Mouse (Mus musculus): Measurements from ENCODE around the gene Il25. TPM values are rescaled to one million over a fixed set of nuclear protein-coding genes. Genes with fewer than 3 reads are reported as not detected.

Il25 gene
- total RNA-seq (2015), result not detected in 2 replicates
- total RNA-seq (2017), result not detected in 2 replicates

- ATAC-seq (ENCODE audit: poor library complexity, severe bottlenecking), result no peak
These were observed at the start of gene Il25 for GRCm38 (mm10) chr14:54932645-54933150. TSS of gene Il25 (plus strand) at chr14:54932695.

GRCm38 (mm10) chr14:54883154-54884021, 49.1 kb upstream of the Il25 start, which contains the start of the genes Bcl2l2 and Gm20521:
TSS of gene Bcl2l2 (plus strand) at chr14:54883377.
TSS of gene Gm20521 (plus strand) at chr14:54883441.
- peak; percentile 90 for ATAC-seq (ENCODE audit: poor library complexity, severe bottlenecking)

GRCm38 (mm10) chr14:54884022-54884712, 48.3 kb upstream of the Il25 start:
- ATAC-seq (ENCODE audit: poor library complexity, severe bottlenecking), result no peak

- ATAC-seq (ENCODE audit: poor library complexity, severe bottlenecking), result no peak
These were observed 47.2 kb upstream of the Il25 start for GRCm38 (mm10) chr14:54885309-54885708.

- ATAC-seq (ENCODE audit: poor library complexity, severe bottlenecking), result no peak
These were observed 40.3 kb upstream of the Il25 start, which contains the start of gene Pabpn1 for GRCm38 (mm10) chr14:54892200-54892599. TSS of gene Pabpn1 (plus strand) at chr14:54892500.

- peak; percentile 96 for ATAC-seq (ENCODE audit: poor library complexity, severe bottlenecking)
These were observed 38.8 kb upstream of the Il25 start for GRCm38 (mm10) chr14:54893651-54894181.

GRCm38 (mm10) chr14:54894296-54895151, 38.0 kb upstream of the Il25 start:
- ATAC-seq (ENCODE audit: poor library complexity, severe bottlenecking), result peak; percentile 20; the same call in 1 of the 2 replicates

- ATAC-seq (ENCODE audit: poor library complexity, severe bottlenecking), result no peak
These were observed 35.0 kb upstream of the Il25 start for GRCm38 (mm10) chr14:54897445-54897844.

- peak; percentile 94 for ATAC-seq (ENCODE audit: poor library complexity, severe bottlenecking)
These were observed 32.1 kb upstream of the Il25 start for GRCm38 (mm10) chr14:54900383-54900782.

GRCm38 (mm10) chr14:54903641-54904040, 28.9 kb upstream of the Il25 start:
- ATAC-seq (ENCODE audit: poor library complexity, severe bottlenecking), result no peak

- ATAC-seq (ENCODE audit: poor library complexity, severe bottlenecking), result peak; percentile 51
These were observed 23.8 kb upstream of the Il25 start for GRCm38 (mm10) chr14:54908682-54909081.

GRCm38 (mm10) chr14:54912109-54912850, 20.2 kb upstream of the Il25 start:
- no peak for ATAC-seq (ENCODE audit: poor library complexity, severe bottlenecking)

- ATAC-seq (ENCODE audit: poor library complexity, severe bottlenecking), result 0 out of 2 replicates have a peak, but pooled peaks have one; percentile 48
These were observed 19.6 kb upstream of the Il25 start, which contains the start of gene Slc22a17 for GRCm38 (mm10) chr14:54912886-54913285. TSS of gene Slc22a17 (minus strand) at chr14:54913132.

GRCm38 (mm10) chr14:54913343-54913742, 19.2 kb upstream of the Il25 start:
- ATAC-seq (ENCODE audit: poor library complexity, severe bottlenecking), result no peak

GRCm38 (mm10) chr14:54920076-54920685, 12.3 kb upstream of the Il25 start:
- ATAC-seq (ENCODE audit: poor library complexity, severe bottlenecking), result no peak

- ATAC-seq (ENCODE audit: poor library complexity, severe bottlenecking), result no peak
These were observed 7.7 kb upstream of the Il25 start for GRCm38 (mm10) chr14:54924641-54925348.

- no peak for ATAC-seq (ENCODE audit: poor library complexity, severe bottlenecking)
These were observed 6.8 kb upstream of the Il25 start, which contains the start of gene Efs for GRCm38 (mm10) chr14:54925349-54926342. TSS of gene Efs (minus strand) at chr14:54926126.
